Mouse (Mus musculus): ENCODE measurements around the gene Rbbp8nl. TPM values are rescaled to one million over a fixed set of nuclear protein-coding genes. Genes with fewer than 3 reads are reported as not detected.

Gene Rbbp8nl
- polyA plus RNA-seq, 1 experiment from 2014 or later = 2.7 TPM

- 85% methylated on average over 4 of the region's 4 CpGs for WGBS
- Histone ChIP-seq H3K27me3 (replicated peaks; ENCODE audit: control insufficient read depth, insufficient read depth, low read length) (no peaks in the 10 kb centered on the region), H3K4me2 (ENCODE audit: low read length) (no peak overlapping the region), H3K27ac (ENCODE audit: low read depth) (no peak overlapping the region), H3K4me3 (ENCODE audit: low read depth, low read length) (no peak overlapping the region), H3K36me3 (ENCODE audit: control insufficient read depth, insufficient read depth, low read length) (no peaks in the 10 kb centered on the region), H3K9me3 (ENCODE audit: control insufficient read depth, low read length) (no peaks in the 10 kb centered on the region), H3K9ac (ENCODE audit: low read length) (no peak overlapping the region), H3K4me1 (replicated peaks; ENCODE audit: control insufficient read depth, insufficient read depth, low read length) (no peaks in the 10 kb centered on the region)
- ATAC-seq (replicated peaks; ENCODE audit: low FRiP score, low TSS enrichment, low read depth) = no peak
- DNase-seq (ENCODE audit: low spot score) = no peak
These were observed 46.6 kb downstream of the Rbbp8nl start for GRCm38 (mm10) chr2:180243108-180243507.

- H3K27ac ChIP-seq (ENCODE audit: low read depth) = no peak overlapping the region
- no peaks in the 10 kb centered on the region for H3K9me3 ChIP-seq (ENCODE audit: control insufficient read depth, low read length)
- H3K4me3 ChIP-seq (ENCODE audit: low read depth, low read length) = no peak overlapping the region
- H3K4me2 ChIP-seq (ENCODE audit: low read length) = no peak overlapping the region
- H3K36me3 ChIP-seq (ENCODE audit: control insufficient read depth, insufficient read depth, low read length) = no peaks in the 10 kb centered on the region
- DNase-seq (ENCODE audit: low spot score) (no peak), ATAC-seq (replicated peaks; ENCODE audit: low FRiP score, low TSS enrichment, low read depth) (no peak)
- peaks cover 11% of the 10 kb centered on the region; the same call in 1 of the 2 replicates for H3K4me1 ChIP-seq (replicated peaks; ENCODE audit: control insufficient read depth, insufficient read depth, low read length)
- H3K9ac ChIP-seq (ENCODE audit: low read length) = no peak overlapping the region
- 61% methylated on average over 5 of the region's 5 CpGs for WGBS
- H3K27me3 ChIP-seq (replicated peaks; ENCODE audit: control insufficient read depth, insufficient read depth, low read length) = no peaks in the 10 kb centered on the region
These were observed 51.1 kb downstream of the Rbbp8nl start for GRCm38 (mm10) chr2:180238591-180238990.

GRCm38 (mm10) chr2:180237601-180238345 lies 51.9 kb downstream of the Rbbp8nl start:
- Histone ChIP-seq H3K4me3 (ENCODE audit: low read depth, low read length) (no peak overlapping the region), H3K27me3 (replicated peaks; ENCODE audit: control insufficient read depth, insufficient read depth, low read length) (no peaks in the 10 kb centered on the region), H3K9me3 (ENCODE audit: control insufficient read depth, low read length) (no peaks in the 10 kb centered on the region), H3K9ac (ENCODE audit: low read length) (no peak overlapping the region), H3K36me3 (ENCODE audit: control insufficient read depth, insufficient read depth, low read length) (no peaks in the 10 kb centered on the region), H3K4me1 (replicated peaks; ENCODE audit: control insufficient read depth, insufficient read depth, low read length) (peaks cover 11% of the 10 kb centered on the region; the same call in 1 of the 2 replicates), H3K27ac (ENCODE audit: low read depth) (no peak overlapping the region), H3K4me2 (ENCODE audit: low read length) (no peak overlapping the region)
- 88% methylated on average over 7 of the region's 7 CpGs for WGBS
- ATAC-seq (replicated peaks; ENCODE audit: low FRiP score, low TSS enrichment, low read depth) = no peak
- no peak for DNase-seq (ENCODE audit: low spot score)

- no peak overlapping the region for H3K4me3 ChIP-seq (ENCODE audit: low read depth, low read length)
- DNase-seq (ENCODE audit: low spot score) = no peak
- ATAC-seq (replicated peaks; ENCODE audit: low FRiP score, low TSS enrichment, low read depth) = no peak
- H3K9me3 ChIP-seq (ENCODE audit: control insufficient read depth, low read length) = no peaks in the 10 kb centered on the region
- H3K4me1 ChIP-seq (replicated peaks; ENCODE audit: control insufficient read depth, insufficient read depth, low read length) = peaks cover 11% of the 10 kb centered on the region; the same call in 1 of the 2 replicates
- H3K9ac ChIP-seq (ENCODE audit: low read length) = no peak overlapping the region
- no peak overlapping the region for H3K27ac ChIP-seq (ENCODE audit: low read depth)
- H3K4me2 ChIP-seq (ENCODE audit: low read length) = no peak overlapping the region
- H3K36me3 ChIP-seq (ENCODE audit: control insufficient read depth, insufficient read depth, low read length) = no peaks in the 10 kb centered on the region
- no peaks in the 10 kb centered on the region for H3K27me3 ChIP-seq (replicated peaks; ENCODE audit: control insufficient read depth, insufficient read depth, low read length)
- WGBS = 68% methylated on average over 3 of the region's 3 CpGs
These were observed 52.7 kb downstream of the Rbbp8nl start for GRCm38 (mm10) chr2:180236930-180237329.

GRCm38 (mm10) chr2:180236500-180236899 lies 53.2 kb downstream of the Rbbp8nl start:
- 62% methylated on average over 3 of the region's 3 CpGs for WGBS
- Histone ChIP-seq H3K9ac (ENCODE audit: low read length) (no peak overlapping the region), H3K9me3 (ENCODE audit: control insufficient read depth, low read length) (no peaks in the 10 kb centered on the region), H3K27me3 (replicated peaks; ENCODE audit: control insufficient read depth, insufficient read depth, low read length) (no peaks in the 10 kb centered on the region), H3K4me2 (ENCODE audit: low read length) (no peak overlapping the region), H3K4me1 (replicated peaks; ENCODE audit: control insufficient read depth, insufficient read depth, low read length) (peaks cover 11% of the 10 kb centered on the region; the same call in 1 of the 2 replicates), H3K36me3 (ENCODE audit: control insufficient read depth, insufficient read depth, low read length) (no peaks in the 10 kb centered on the region), H3K27ac (ENCODE audit: low read depth) (no peak overlapping the region), H3K4me3 (ENCODE audit: low read depth, low read length) (no peak overlapping the region)
- DNase-seq (ENCODE audit: low spot score) = no peak
- ATAC-seq (replicated peaks; ENCODE audit: low FRiP score, low TSS enrichment, low read depth) = no peak

- H3K9me3 ChIP-seq (ENCODE audit: control insufficient read depth, low read length) = no peaks in the 10 kb centered on the region
- H3K27ac ChIP-seq (ENCODE audit: low read depth) = peak overlapping the region; percentile 77; the same call in 1 of the 2 replicates
- H3K4me3 ChIP-seq (ENCODE audit: low read depth, low read length) = no peak overlapping the region
- H3K4me1 ChIP-seq (replicated peaks; ENCODE audit: control insufficient read depth, insufficient read depth, low read length) = peaks cover 11% of the 10 kb centered on the region; the same call in 1 of the 2 replicates
- H3K9ac ChIP-seq (ENCODE audit: low read length) = no peak overlapping the region
- no peaks in the 10 kb centered on the region for H3K36me3 ChIP-seq (ENCODE audit: control insufficient read depth, insufficient read depth, low read length)
- ATAC-seq (replicated peaks; ENCODE audit: low FRiP score, low TSS enrichment, low read depth) (no peak), DNase-seq (ENCODE audit: low spot score) (no peak)
- no peak overlapping the region for H3K4me2 ChIP-seq (ENCODE audit: low read length)
- no peaks in the 10 kb centered on the region for H3K27me3 ChIP-seq (replicated peaks; ENCODE audit: control insufficient read depth, insufficient read depth, low read length)
- WGBS = 88% methylated on average over 4 of the region's 4 CpGs
These were observed 53.9 kb downstream of the Rbbp8nl start for GRCm38 (mm10) chr2:180235788-180236187.

GRCm38 (mm10) chr2:180234980-180235379 lies 54.7 kb downstream of the Rbbp8nl start:
- no peak overlapping the region for H3K4me3 ChIP-seq (ENCODE audit: low read depth, low read length)
- H3K27ac ChIP-seq (ENCODE audit: low read depth) = peak overlapping the region; percentile 77
- no peak overlapping the region for H3K9ac ChIP-seq (ENCODE audit: low read length)
- no peak overlapping the region for H3K4me2 ChIP-seq (ENCODE audit: low read length)
- DNase-seq (ENCODE audit: low spot score) (no peak), ATAC-seq (replicated peaks; ENCODE audit: low FRiP score, low TSS enrichment, low read depth) (peak; percentile 56)
- H3K9me3 ChIP-seq (ENCODE audit: control insufficient read depth, low read length) = no peaks in the 10 kb centered on the region
- peaks cover 11% of the 10 kb centered on the region; the same call in 1 of the 2 replicates for H3K4me1 ChIP-seq (replicated peaks; ENCODE audit: control insufficient read depth, insufficient read depth, low read length)
- no peaks in the 10 kb centered on the region for H3K27me3 ChIP-seq (replicated peaks; ENCODE audit: control insufficient read depth, insufficient read depth, low read length)
- 40% methylated on average over 6 of the region's 6 CpGs for WGBS
- no peaks in the 10 kb centered on the region for H3K36me3 ChIP-seq (ENCODE audit: control insufficient read depth, insufficient read depth, low read length)

- Histone ChIP-seq H3K4me1 (replicated peaks; ENCODE audit: control insufficient read depth, insufficient read depth, low read length) (peaks cover 11% of the 10 kb centered on the region; the same call in 1 of the 2 replicates), H3K27me3 (replicated peaks; ENCODE audit: control insufficient read depth, insufficient read depth, low read length) (no peaks in the 10 kb centered on the region), H3K4me3 (ENCODE audit: low read depth, low read length) (no peak overlapping the region), H3K27ac (ENCODE audit: low read depth) (peak overlapping the region; percentile 77), H3K4me2 (ENCODE audit: low read length) (no peak overlapping the region), H3K36me3 (ENCODE audit: control insufficient read depth, insufficient read depth, low read length) (no peaks in the 10 kb centered on the region), H3K9ac (ENCODE audit: low read length) (no peak overlapping the region), H3K9me3 (ENCODE audit: control insufficient read depth, low read length) (no peaks in the 10 kb centered on the region)
- DNase-seq (ENCODE audit: low spot score) (no peak), ATAC-seq (replicated peaks; ENCODE audit: low FRiP score, low TSS enrichment, low read depth) (0 out of 2 replicates have a peak, but pooled peaks have one; percentile 24)
- WGBS = 34% methylated on average over 8 of the region's 8 CpGs
These were observed 55.3 kb downstream of the Rbbp8nl start for GRCm38 (mm10) chr2:180234353-180234752.

Data from intestine, embryonic 14.5 days (tissue).